Mouse (Mus musculus) spleen, adult 2 months (tissue): ENCODE measurements around the gene Gpa33.

Source experiments
- CTCF ChIP-seq: fragments of 200-500 bp; IDR thresholded peaks from 2 replicates; pipeline ENCODE4 v1.5.1; 2011; ENCODE audit warnings: mild to moderate bottlenecking, inconsistent platforms; ENCODE audit not compliant: insufficient read depth, insufficient read length, insufficient replicate concordance; ENCODE audit errors: extremely low read depth
- POLR2A ChIP-seq: fragments of 200-500 bp; IDR thresholded peaks from 2 replicates; pipeline ENCODE4 v1.6.1; 2011; ENCODE audit warnings: low read depth, low read length, inconsistent platforms

- TF ChIP-seq POLR2A (no peak), CTCF (no peak)
Measured at GRCm38 (mm10) chr1:166151341-166151740, 21.3 kb downstream of the Gpa33 start.
